12 mouse cellular contexts compared by ENCODE assay signal in the genomic region with DNA sequence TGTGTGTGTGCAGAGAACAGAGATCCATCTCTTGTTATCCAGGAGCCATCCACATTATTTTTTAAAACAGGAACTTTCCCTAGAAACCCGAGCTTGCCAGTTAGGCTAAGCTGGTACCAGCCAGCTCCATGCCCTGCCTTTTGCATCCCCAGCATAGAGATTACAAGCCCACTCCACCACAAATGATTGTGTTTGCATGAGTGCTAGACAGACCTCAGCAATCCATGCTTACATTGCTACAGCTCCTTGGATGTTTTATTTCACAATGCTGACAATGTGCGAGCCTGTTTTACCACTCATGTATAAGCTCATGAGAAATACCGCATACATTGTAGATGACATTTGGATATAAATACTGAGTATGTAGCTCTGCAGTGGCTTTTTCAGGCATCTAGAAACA.
"Had no signal": no experiment of that assay in that cellular context is flagged by ENCODE, and none has a peak within 500 bp of the region (broad histone marks: within the 10 kb centered on the region; RNA-seq: fewer than 3 reads in every experiment).

No protein-coding gene starts in this region.

- H3K4me1 ChIP-seq: kidney, embryonic 15.5 days; liver, embryonic 13.5 days had no signal

- H3K4me3 ChIP-seq: kidney, embryonic 15.5 days; liver, embryonic 13.5 days had no signal

- H3K27me3 ChIP-seq: kidney, embryonic 15.5 days; liver, embryonic 13.5 days had no signal

- DNase-seq: kidney, adult 8-10 months; kidney, postnatal 14 days; kidney, postnatal 4 days; liver, embryonic 13.5 days; lung, adult 2 months; lung, postnatal 14 days; lung, postnatal 4 days; midbrain, embryonic 14.5 days; thymus, adult 2 months; thymus, postnatal 14 days had no signal

- H3K9ac ChIP-seq: kidney, embryonic 15.5 days; liver, embryonic 13.5 days had no signal

- H3K4me2 ChIP-seq: kidney, embryonic 15.5 days; liver, embryonic 13.5 days; midbrain, embryonic 11.5 days had no signal

- H3K36me3 ChIP-seq: kidney, embryonic 15.5 days; liver, embryonic 13.5 days had no signal

- H3K27ac ChIP-seq: kidney, embryonic 15.5 days; liver, embryonic 13.5 days had no signal

- H3K9me3 ChIP-seq: kidney, embryonic 15.5 days; liver, embryonic 13.5 days had no signal
